Mouse (Mus musculus) CH12.LX (cell line): ENCODE measurements around the gene Syt8. TPM values are rescaled to one million over a fixed set of nuclear protein-coding genes. Genes with fewer than 3 reads are reported as not detected.

Experiments
- DNase-seq: peaks from one replicate; pipeline ENCODE4 v3.0.0-alpha.2; 2013; ENCODE audit errors: extremely low read depth
- H3K27ac ChIP-seq: 2 replicates; pipeline ENCODE4 v1.5.1; 2012; ENCODE audit warnings: low read depth, mild to moderate bottlenecking, control low read depth, moderate library complexity; ENCODE audit not compliant: insufficient read depth
- H3K27me3 ChIP-seq: replicated peaks from 2 replicates; pipeline ENCODE3; 2012; ENCODE audit warnings: inconsistent platforms
- H3K36me3 ChIP-seq, 2 experiments: replicated peaks in 1 of 2; 2 replicates each; pipeline versions ENCODE3 to v1.6.1; 2012; ENCODE audit warnings: inconsistent platforms in 1 of 2, low read length in 1 of 2, mild to moderate bottlenecking in 1 of 2, mixed read lengths in 1 of 2, moderate library complexity in 1 of 2; ENCODE audit not compliant: control insufficient read depth in 1 of 2, insufficient read depth in 1 of 2
- H3K4me1 ChIP-seq, 2 experiments: 2 replicates each; pipeline ENCODE4 v1.6.1; 2012; ENCODE audit warnings: inconsistent platforms in 1 of 2, moderate library complexity in 1 of 2; ENCODE audit not compliant: insufficient read depth in 2 of 2, control insufficient read depth in 1 of 2
- H3K4me2 ChIP-seq: 2 replicates; pipeline ENCODE4 v1.6.1; 2012; ENCODE audit warnings: low read depth, mild to moderate bottlenecking, control low read depth; ENCODE audit not compliant: poor library complexity, insufficient read depth, severe bottlenecking
- H3K4me3 ChIP-seq, 3 experiments: fragments of 150-350 bp in 1 of 3; sonication (generic) in 1 of 3; replicated peaks in 1 of 3; 2 replicates each; pipeline versions ENCODE3 to v1.5.1; 2011 to 2012; ENCODE audit warnings: low read depth in 2 of 3, low read length in 2 of 3, mild to moderate bottlenecking in 2 of 3, moderate library complexity in 2 of 3, control low read depth in 1 of 3, improper control_type of control experiment in 1 of 3, inconsistent platforms in 1 of 3, mixed read lengths in 1 of 3; ENCODE audit not compliant: poor library complexity in 1 of 3
- H3K79me2 ChIP-seq: replicated peaks from 2 replicates; pipeline ENCODE4 v1.6.1; 2012; ENCODE audit warnings: mild to moderate bottlenecking, moderate library complexity; ENCODE audit not compliant: control insufficient read depth, poor library complexity, insufficient read depth, severe bottlenecking; ENCODE audit errors: extremely low read depth
- H3K9ac ChIP-seq: 2 replicates; pipeline ENCODE4 v1.6.1; 2012; ENCODE audit warnings: low read depth, mild to moderate bottlenecking, control low read depth, moderate library complexity; ENCODE audit not compliant: insufficient read depth
- H3K9me3 ChIP-seq: replicated peaks from 2 replicates; pipeline ENCODE3; 2012; ENCODE audit warnings: low read length, inconsistent platforms, mixed read lengths
- BHLHE40 ChIP-seq: IDR thresholded peaks from 2 replicates; pipeline ENCODE4 v1.6.1; 2011; ENCODE audit warnings: mild to moderate bottlenecking, low read depth, low read length, improper control_type of control experiment
- CHD1 ChIP-seq: IDR thresholded peaks from 2 replicates; pipeline ENCODE4 v1.6.1; 2012; ENCODE audit warnings: low read depth, low read length, improper control_type of control experiment, inconsistent platforms
- CHD2 ChIP-seq: IDR thresholded peaks from 2 replicates; pipeline ENCODE4 v1.6.1; 2011; ENCODE audit warnings: low read length, improper control_type of control experiment
- ELF1 ChIP-seq: IDR thresholded peaks from 2 replicates; pipeline ENCODE4 v1.6.1; 2014; ENCODE audit warnings: low read depth, mild to moderate bottlenecking, inconsistent platforms, low read length, improper control_type of control experiment
- EP300 ChIP-seq: IDR thresholded peaks from 2 replicates; pipeline ENCODE4 v1.6.1; 2011; ENCODE audit warnings: low read length, improper control_type of control experiment
- JUN ChIP-seq: IDR thresholded peaks from 2 replicates; pipeline ENCODE4 v1.6.1; 2011; ENCODE audit warnings: low read depth, mild to moderate bottlenecking, low read length, improper control_type of control experiment, moderate library complexity; ENCODE audit not compliant: insufficient read depth
- MAZ ChIP-seq: IDR thresholded peaks from 2 replicates; pipeline ENCODE4 v1.6.1; 2012; ENCODE audit warnings: low read depth, mild to moderate bottlenecking, inconsistent platforms, low read length, improper control_type of control experiment, moderate library complexity
- MYC ChIP-seq: IDR thresholded peaks from 2 replicates; pipeline ENCODE4 v1.6.1; 2011; ENCODE audit warnings: low read depth, mild to moderate bottlenecking, improper control_type of control experiment, low read length
- POLR2AphosphoS2 ChIP-seq: IDR thresholded peaks from 2 replicates; pipeline ENCODE4 v1.6.1; 2011; ENCODE audit warnings: low read depth, low read length, improper control_type of control experiment
- RAD21 ChIP-seq: IDR thresholded peaks from 2 replicates; pipeline ENCODE4 v1.6.1; 2011; ENCODE audit warnings: low read depth, mild to moderate bottlenecking, low read length, improper control_type of control experiment, moderate library complexity
- RCOR1 ChIP-seq: conservative IDR thresholded peaks from 2 replicates; pipeline ENCODE4 v1.6.1; 2012; ENCODE audit warnings: low read depth, mild to moderate bottlenecking, inconsistent platforms, low read length, improper control_type of control experiment
- TBP ChIP-seq: conservative IDR thresholded peaks from 2 replicates; pipeline ENCODE4 v1.6.1; 2011; ENCODE audit warnings: low read depth, low read length, improper control_type of control experiment
- USF1 ChIP-seq: IDR thresholded peaks from 2 replicates; pipeline ENCODE4 v1.6.1; 2014; ENCODE audit warnings: low read depth, mild to moderate bottlenecking, inconsistent platforms, low read length, improper control_type of control experiment
- dilution Hi-C: fragments of 300-500 bp; cut with MboI; formaldehyde crosslinking; loops from 2 replicates; pipeline ENCODE4 v1.14.3; 2020; ENCODE audit warnings: low sequenced_read_pairs; ENCODE audit not compliant: extremely low pct_unique_long_range_greater_than_20kb, extremely low pct_ligation_motif_present
- in situ Hi-C: fragments of 300-500 bp; cut with MboI; formaldehyde crosslinking; loops from 3 replicates; pipeline ENCODE4 v1.14.3; 2019; ENCODE audit warnings: low sequenced_read_pairs, low pct_ligation_motif_present, low pct_unique_long_range_greater_than_20kb, mixed read lengths
- polyA plus RNA-seq: library from polyadenylated mRNA; unstranded; fragments of >175 nt; gene quantifications from 2 replicates; pipeline ENCODE4 v1.2.1, GENCODE M21; 2012; ENCODE audit warnings: low read depth; ENCODE audit not compliant: insufficient read length
- total RNA-seq, 2 experiments: library from RNA; depleted of rRNA; stranded (reverse); fragments of 300-350 nt in 1 of 2; fragments of >200 nt in 1 of 2; gene quantifications; 2 replicates each; pipeline ENCODE4 v1.2.3; 2012 to 2014

Gene Syt8
- total and polyA plus RNA-seq, 3 experiments: not detected

DNA sequence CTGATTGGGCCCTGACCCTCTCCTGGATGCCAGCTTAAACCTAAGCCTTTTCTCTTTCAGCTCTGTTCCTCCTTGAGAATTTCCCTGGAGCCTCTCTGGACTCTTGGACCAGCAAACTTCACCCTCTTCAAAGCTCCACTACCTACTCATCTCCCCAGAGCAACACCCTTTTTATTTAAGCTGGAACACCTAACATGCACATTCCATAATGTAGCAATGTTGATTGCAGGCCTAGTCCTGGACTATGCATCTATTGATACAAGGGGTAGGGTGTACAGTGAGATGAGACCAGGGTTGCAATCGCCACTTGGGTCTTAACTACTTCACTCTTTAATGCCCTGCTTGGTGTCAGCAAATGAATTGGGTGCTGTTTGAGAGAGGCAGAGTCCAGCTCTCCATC lies 46.5 kb upstream of the Syt8 start:
- no peaks in the 10 kb centered on the region for H3K9me3 ChIP-seq
- peaks cover 19 to 28% of the 10 kb centered on the region in 2 experiments for H3K36me3 ChIP-seq
- peak overlapping the region; percentile 22; the same call in 1 of the 2 replicates for H3K4me2 ChIP-seq
- DNase-seq: no peak
- no peaks in the 10 kb centered on the region for H3K27me3 ChIP-seq
- in situ Hi-C loops (loop anchor here (5.0 kb wide), 1 partner anchor 36 kb away; no protein-coding TSS in a partner anchor), dilution Hi-C loops (no loop called here)
- peak overlapping the region; percentile 76 to 80 (median 77) for H3K4me3 ChIP-seq
- TF ChIP-seq BHLHE40 (no peak), RAD21 (no peak), POLR2AphosphoS2 (no peak), EP300 (no peak), RCOR1 (no peak)
- H3K4me1 ChIP-seq: peaks cover 21 to 48% of the 10 kb centered on the region in 2 experiments
- H3K79me2 ChIP-seq: peaks cover 9% of the 10 kb centered on the region
- peak overlapping the region; percentile 50; the same call in 1 of the 2 replicates for H3K9ac ChIP-seq
- no peak overlapping the region for H3K27ac ChIP-seq

DNA sequence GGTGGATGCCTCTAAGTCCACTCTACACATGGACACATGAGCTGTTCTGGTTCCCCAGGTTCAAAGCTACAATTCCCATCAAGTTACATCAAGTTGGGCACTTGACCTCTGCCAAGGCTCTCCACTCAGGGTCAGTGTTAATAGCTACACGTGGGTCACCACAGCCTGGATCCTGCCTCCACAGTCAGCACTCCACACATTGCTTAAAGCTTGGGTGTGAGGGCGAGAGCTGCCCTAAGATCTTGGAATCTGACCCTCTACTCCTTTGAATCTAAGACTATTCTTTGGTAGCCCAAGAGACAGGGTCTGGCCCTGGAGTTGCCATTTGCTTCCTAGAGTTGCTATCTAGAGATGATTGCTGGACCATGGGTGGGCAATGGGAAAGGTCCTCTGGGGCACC lies 45.9 kb upstream of the Syt8 start:
- Histone ChIP-seq H3K4me2 (no peak overlapping the region), H3K79me2 (peaks cover 9% of the 10 kb centered on the region), H3K9me3 (no peaks in the 10 kb centered on the region), H3K4me1 (peaks cover 26 to 53% of the 10 kb centered on the region in 2 experiments), H3K4me3 (no peak overlapping the region), H3K9ac (no peak overlapping the region), H3K36me3 (peaks cover 13 to 23% of the 10 kb centered on the region in 2 experiments)
- dilution Hi-C loops: no loop called here
- TF ChIP-seq TBP (no peak), CHD2 (no peak), USF1 (no peak), POLR2AphosphoS2 (no peak), EP300 (no peak), CHD1 (no peak), ELF1 (no peak), RCOR1 (no peak), MYC (no peak), MAZ (no peak), JUN (no peak)
- TF ChIP-seq, all 38 proteins: peak for 0
- Histone ChIP-seq H3K27me3 (no peaks in the 10 kb centered on the region), H3K27ac (no peak overlapping the region)
- no peak for DNase-seq
- in situ Hi-C loops: loop anchor here (5.0 kb wide), 1 partner anchor 36 kb away; no protein-coding TSS in a partner anchor
